Mouse (Mus musculus) layer of hippocampus, adult 8-10 months (tissue): Measurements from ENCODE around the gene Grtp1. TPM values are rescaled to one million over a fixed set of nuclear protein-coding genes. Genes with fewer than 3 reads are reported as not detected.

Experiments used
- microRNA-seq, 2 experiments: library from miRNA; unstranded; fragments of <30 nt; microRNA quantifications; one replicate each; pipeline ENCODE4 v1.2.0; 2022
- total RNA-seq, 4 experiments: library from RNA; stranded (reverse); gene quantifications; 2 replicates each; pipeline ENCODE4 v1.2.4; 2022

The Grtp1 gene
- total RNA-seq, 4 experiments from 2014 or later, result 3.9 to 6.7 (median 5.5) TPM

Small RNAs within 50 kb of the gene (microRNA-seq; reads per million reads assigned to microRNA genes)
- gene Mir1968 (7.1 to 18.8 reads per million in 2 experiments), gene Mir7065 (0 to 0.25 reads per million in 2 experiments)

Other genes with a start within 250 kb of the Grtp1 start
- gene F7, start 174.6 kb downstream of the Grtp1 start, total RNA-seq, result not detected
- not detected for gene F10, start 163.3 kb downstream of the Grtp1 start, total RNA-seq
- not detected for gene Proz, start 139.7 kb downstream of the Grtp1 start, total RNA-seq
- gene Pcid2, start 95.2 kb downstream of the Grtp1 start, total RNA-seq, result 10 to 100 TPM; 25.6 to 35.2 (median 27.4) TPM
- gene Cul4a, start 95.0 kb downstream of the Grtp1 start, total RNA-seq, result 10 to 100 TPM; 53.7 to 60.8 (median 57.4) TPM
- 100 to 1,000 TPM; 261 to 360 (median 306) TPM for gene Lamp1, start 41.5 kb downstream of the Grtp1 start, total RNA-seq
- 1 to 10 TPM in 2 of 4 experiments, under 1 TPM in 2; 0.59 to 1.3 (median 1.0) TPM for gene Adprhl1, start 53.5 kb upstream of the Grtp1 start, total RNA-seq
- gene Dcun1d2, start 87.5 kb upstream of the Grtp1 start, total RNA-seq, result 10 to 100 TPM; 35.8 to 39.8 (median 38.4) TPM
- gene Tmco3, start 87.6 kb upstream of the Grtp1 start, total RNA-seq, result 10 to 100 TPM; 45.3 to 53.0 (median 49.2) TPM
- 10 to 100 TPM; 58.4 to 71.6 (median 67.4) TPM for gene Tfdp1, start 138.1 kb upstream of the Grtp1 start, total RNA-seq
- not detected for gene Atp4b, start 196.2 kb upstream of the Grtp1 start, total RNA-seq
- gene Grk1, start 204.5 kb upstream of the Grtp1 start, total RNA-seq, result not detected
- 1 to 10 TPM; 4.9 to 6.8 (median 6.1) TPM for gene Tmem255b, start 234.6 kb upstream of the Grtp1 start, total RNA-seq